Mouse (Mus musculus) CH12.LX (cell line): ENCODE data around the gene Mmp20.

Experiments used
- CTCF ChIP-seq, 2 experiments: IDR thresholded peaks in 1 of 2; conservative IDR thresholded peaks in 1 of 2; 2 replicates each; pipeline ENCODE4 v1.5.1; 2011 to 2012; ENCODE audit warnings: low read depth in 2 of 2, low read length in 2 of 2, improper control_type of control experiment in 1 of 2, inconsistent platforms in 1 of 2, mild to moderate bottlenecking in 1 of 2, moderate library complexity in 1 of 2
- MEF2A ChIP-seq: IDR thresholded peaks from 2 replicates; pipeline ENCODE4 v1.6.1; 2014; ENCODE audit warnings: low read depth, mild to moderate bottlenecking, inconsistent platforms, low read length, improper control_type of control experiment, borderline replicate concordance
- POLR2A ChIP-seq: IDR thresholded peaks from 2 replicates; pipeline ENCODE4 v1.6.1; 2011; ENCODE audit warnings: low read depth, mild to moderate bottlenecking, improper control_type of control experiment, low read length

- TF ChIP-seq CTCF (conservative IDR thresholded peaks at IDR 0.05 in 1 of 2, IDR thresholded peaks at IDR 0.05 in 1 of 2; ENCODE audit: low read depth in 2 of 2, low read length in 2 of 2) = no peak
- no peak for TF ChIP-seq MEF2A
- no peak for TF ChIP-seq POLR2A
These were observed 93.5 kb downstream of the Mmp20 start for GRCm38 (mm10) chr9:7721543-7721942.
